Mouse (Mus musculus): ENCODE measurements around the gene Dtd2. TPM values are rescaled to one million over a fixed set of nuclear protein-coding genes. Genes with fewer than 3 reads are reported as not detected.

Dtd2 gene
- 2.0 TPM for total RNA-seq (2023)

GRCm38 (mm10) chr12:52005877-52006632 lies at the start of gene Dtd2:
Gene Dtd2, minus strand, starts transcription at chr12:52006501.

DNA sequence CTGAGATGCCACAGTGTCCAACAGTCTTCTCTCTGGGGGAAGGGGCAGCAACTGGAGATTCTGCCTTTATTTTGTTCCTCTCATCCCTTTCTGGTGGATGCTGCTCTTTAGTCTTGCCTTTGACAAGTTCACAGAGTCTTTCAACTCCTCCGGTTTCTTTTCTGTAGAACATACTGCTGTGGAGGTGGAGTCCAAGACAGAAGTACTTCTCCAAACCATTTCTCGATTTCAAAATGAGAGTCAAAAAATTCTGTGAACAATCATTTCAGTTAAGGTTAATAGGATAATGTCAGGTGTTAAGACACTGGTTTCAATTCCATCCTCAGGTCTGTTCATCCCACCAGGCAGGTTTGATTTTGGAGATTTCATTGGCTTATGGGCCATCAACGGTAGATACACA lies 21.7 kb upstream of the Dtd2 start, which contains the start of gene Gpr33:
TSS of gene Gpr33 (minus strand) at position 101 of the 400 bp plus-strand sequence.

DNA sequence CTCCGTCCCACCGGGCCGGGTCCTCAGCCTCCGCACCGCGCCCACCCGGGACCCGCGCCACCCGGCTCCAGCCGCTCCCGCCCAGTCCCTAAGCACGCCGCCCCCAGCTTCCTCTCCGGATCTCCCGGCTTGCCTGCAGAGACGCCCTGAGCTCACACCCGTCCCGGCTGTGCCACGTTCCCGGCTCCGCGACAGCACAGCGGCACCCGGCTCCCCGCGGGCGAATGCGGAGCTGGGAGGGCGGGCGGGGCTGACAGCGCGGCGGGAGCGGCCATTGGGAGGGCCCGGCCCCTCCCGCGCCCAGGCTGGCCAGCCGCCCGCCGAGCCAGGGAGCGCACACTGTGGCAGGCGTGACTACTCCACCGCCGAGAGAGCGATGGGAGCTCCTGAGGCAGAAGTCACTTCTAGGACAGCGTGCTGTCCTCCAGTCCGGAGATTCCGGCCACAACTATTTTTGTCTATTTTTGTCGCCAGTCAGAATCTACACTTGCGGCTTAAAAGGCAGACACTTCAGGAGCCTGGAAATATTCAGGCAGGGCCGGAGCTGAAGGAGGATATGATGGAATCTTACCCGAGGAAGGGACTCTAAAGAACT lies 35.1 kb downstream of the Dtd2 start, which contains the start of gene Heatr5a:
TSS of gene Heatr5a (minus strand) at position 252 of the 595 bp plus-strand sequence.

Other genes starting within 250 kb of the Dtd2 start
- gene Hectd1, start 177.0 kb downstream of the Dtd2 start, total RNA-seq (2023), result 153 TPM
- gene Heatr5a, start 35.2 kb downstream of the Dtd2 start, total RNA-seq (2023), result 32.4 TPM
- gene Gpr33, start 21.6 kb upstream of the Dtd2 start, total RNA-seq (2023), result not detected
- gene Nubpl, start 91.2 kb upstream of the Dtd2 start, total RNA-seq (2023), result 4.6 TPM

All from CD4-positive naive resting alpha-beta T cell, adult 76 days (primary cell).